Mouse (Mus musculus) adrenal gland, postnatal 4 days (tissue): Measurements from ENCODE around the gene Ythdc1. TPM values are rescaled to one million over a fixed set of nuclear protein-coding genes. Genes with fewer than 3 reads are reported as not detected.
"Not testable (repeated sequence)": the region's sequence is repeated elsewhere in the genome, so short reads cannot be mapped to it uniquely, and the experiment has no call there.

Experiments used
- DNase-seq, 2 experiments: peaks; one replicate each; pipeline ENCODE4 v3.0.0; 2021 to 2022; ENCODE audit warnings: low spot score in 2 of 2, mixed read lengths in 2 of 2
- long read RNA-seq, 2 experiments: library from polyadenylated mRNA; stranded (forward); transcript quantifications; one replicate each; pipeline ENCODE4 v2.0.0; 2021
- total RNA-seq, 2 experiments: library from RNA; stranded (reverse); gene quantifications; 2 replicates each; pipeline ENCODE4 v1.2.3; 2021

Gene Ythdc1
- total RNA-seq, result 10 to 100 TPM; 66.9 to 75.8 TPM
- long read RNA-seq, experiment 1, partial matches to known transcripts, result 3 of 23 reads
- long read RNA-seq, experiment 1, other reads (novel, unspliced or antisense), result 13 of 23 reads
- long read RNA-seq, experiment 2, partial matches to known transcripts, result 10 of 38 reads
- long read RNA-seq, experiment 2, other reads (novel, unspliced or antisense), result 21 of 38 reads

DNA sequence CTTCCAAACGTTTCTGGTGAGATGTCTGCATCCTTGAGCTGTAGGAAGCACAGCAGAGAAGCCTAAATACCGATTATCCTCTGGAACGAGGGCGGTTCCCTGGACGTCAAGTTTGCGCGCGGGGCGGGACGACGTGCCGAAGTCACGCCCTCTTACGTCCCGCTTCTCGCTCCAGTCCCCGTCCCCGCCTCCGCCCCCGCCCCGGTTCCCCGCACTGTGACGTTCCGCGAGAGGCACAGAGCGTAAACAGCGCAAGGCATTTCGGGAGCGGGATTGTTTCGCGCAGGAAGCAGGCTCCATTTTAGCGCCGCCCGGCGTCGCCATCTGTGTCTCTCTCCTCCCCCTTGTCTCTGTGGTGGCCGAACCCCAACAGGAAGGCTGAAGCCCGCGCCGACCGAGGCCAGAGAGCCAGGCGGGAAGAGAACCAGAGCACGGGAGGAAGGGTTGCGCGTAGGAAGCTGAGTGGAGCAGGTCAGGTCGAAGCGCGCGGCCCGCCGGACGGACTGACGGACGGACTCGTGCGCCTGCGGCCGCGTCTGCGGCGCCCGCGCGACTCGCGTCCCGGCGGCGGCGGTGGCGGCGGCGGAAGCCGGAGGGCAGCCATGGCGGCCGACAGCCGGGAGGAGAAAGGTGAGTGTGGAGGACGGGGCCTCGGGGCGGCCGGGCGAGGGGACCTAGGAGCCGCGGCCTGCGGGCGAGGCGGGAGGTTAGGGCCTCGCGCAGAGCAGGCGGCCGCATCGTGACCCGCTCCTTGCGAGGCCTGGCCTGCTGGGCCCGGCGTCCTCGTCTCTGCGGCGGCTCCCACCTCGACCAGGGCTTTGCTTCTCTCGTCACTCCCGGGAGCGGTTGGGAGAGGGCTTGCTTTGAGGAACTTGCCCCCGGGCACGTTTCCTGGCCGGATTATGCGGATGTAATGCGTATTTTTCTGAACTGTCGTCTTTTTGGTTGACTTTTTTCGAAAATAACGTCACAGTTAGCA lies at the start of gene Ythdc1:
Gene Ythdc1 (plus strand): TSS at position 260 of the 979 bp plus-strand sequence.
- DNase-seq, result peak; percentile 74 to 84

DNA sequence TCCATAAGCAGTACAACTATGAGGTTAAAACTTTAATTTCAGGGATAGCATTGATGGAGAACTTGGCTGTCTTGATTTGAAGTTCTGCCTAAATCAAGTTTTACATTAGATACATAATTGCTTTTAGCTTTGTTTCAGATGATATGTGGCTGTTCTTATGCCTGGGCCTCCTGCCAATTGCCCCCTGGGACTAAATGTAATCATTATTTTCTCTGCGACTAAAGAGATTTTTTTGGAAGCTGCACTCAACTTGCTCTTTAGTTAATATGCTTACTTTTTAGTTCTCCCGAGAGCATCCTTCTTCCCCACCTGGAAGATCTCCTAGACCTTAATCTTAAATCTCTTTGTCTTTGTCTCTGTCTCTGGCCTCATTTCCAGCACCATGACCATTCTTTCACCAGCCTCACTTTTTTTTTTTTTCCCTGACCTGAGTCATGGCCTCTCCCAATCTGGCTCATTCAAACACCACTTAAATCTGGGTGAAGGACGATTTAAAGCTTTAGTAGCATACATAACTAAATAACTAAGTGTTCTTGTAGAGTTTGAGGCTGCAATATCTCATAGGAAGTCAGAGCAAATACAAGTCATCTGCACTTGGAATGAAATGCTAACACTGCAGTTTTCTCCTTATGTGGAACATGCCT lies 34.9 kb upstream of the Ythdc1 start:
- DNase-seq, result no peak

- DNase-seq, result no peak
Measured at GRCm38 (mm10) chr5:86771010-86771409, 33.0 kb upstream of the Ythdc1 start.

DNA sequence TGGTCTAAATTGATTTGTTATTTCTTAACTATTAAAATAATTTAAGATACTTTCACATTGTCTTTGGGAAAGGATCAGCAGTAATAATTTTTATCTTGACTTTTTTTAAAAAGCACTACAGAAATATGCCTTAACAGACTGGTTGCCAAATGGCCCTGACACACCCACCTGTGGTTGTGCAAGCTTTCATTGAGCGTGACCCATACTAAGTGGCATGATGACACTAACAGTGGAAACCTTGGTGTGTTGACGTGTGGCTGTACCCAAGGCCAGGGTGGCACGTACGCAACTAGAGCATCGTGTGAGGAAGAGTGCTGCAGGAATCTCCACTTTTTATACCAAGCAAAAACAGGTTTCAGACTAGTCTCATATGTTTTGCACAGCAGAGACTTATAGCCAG lies 27.1 kb upstream of the Ythdc1 start:
- no peak for DNase-seq

GRCm38 (mm10) chr5:86778471-86778870 lies 25.6 kb upstream of the Ythdc1 start:
- DNase-seq, result no peak

- DNase-seq, result no peak
Measured at GRCm38 (mm10) chr5:86783059-86783458, 21.0 kb upstream of the Ythdc1 start.

- DNase-seq, result no peak
Measured at GRCm38 (mm10) chr5:86784205-86784604, 19.8 kb upstream of the Ythdc1 start.

DNA sequence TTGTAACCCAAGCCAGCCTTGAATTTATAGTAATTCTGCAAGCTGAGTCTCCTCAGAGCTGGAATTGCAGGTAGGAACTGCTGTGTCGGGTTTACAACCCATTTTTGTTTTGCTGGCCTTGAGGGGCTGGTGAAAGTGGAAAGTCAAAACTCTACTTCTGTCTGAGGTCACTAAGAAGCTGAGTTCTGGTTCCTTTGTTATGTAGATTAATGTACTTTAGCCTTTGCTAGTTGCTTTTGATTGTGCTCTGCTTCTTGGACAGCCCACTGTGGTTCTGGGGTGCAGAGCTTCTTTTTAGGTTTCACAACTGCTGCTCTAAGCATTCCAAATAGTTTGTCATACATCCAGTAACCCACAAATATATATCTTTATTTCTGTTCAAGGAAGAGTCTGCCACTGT lies 17.2 kb upstream of the Ythdc1 start:
- DNase-seq, result no peak

DNA sequence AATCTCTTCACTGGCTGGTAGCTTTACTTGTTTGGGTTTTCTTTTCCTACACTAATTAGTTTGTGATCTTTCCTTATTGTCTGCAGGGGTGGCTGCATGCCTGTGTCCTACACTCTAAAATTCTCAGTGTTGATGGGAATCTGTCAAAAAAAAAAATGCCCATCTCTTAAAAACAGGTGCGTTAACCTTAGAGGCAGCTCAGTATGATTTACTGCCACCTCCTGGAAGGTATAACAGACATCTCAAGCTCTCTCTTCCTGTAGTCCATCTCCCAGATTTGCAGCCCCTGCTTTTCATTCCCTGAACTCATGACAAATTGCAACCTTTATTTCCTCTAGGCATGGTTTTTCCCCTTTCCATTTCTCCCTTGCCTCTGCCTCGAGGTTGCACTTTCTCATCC lies 14.1 kb upstream of the Ythdc1 start:
- no peak for DNase-seq

DNA sequence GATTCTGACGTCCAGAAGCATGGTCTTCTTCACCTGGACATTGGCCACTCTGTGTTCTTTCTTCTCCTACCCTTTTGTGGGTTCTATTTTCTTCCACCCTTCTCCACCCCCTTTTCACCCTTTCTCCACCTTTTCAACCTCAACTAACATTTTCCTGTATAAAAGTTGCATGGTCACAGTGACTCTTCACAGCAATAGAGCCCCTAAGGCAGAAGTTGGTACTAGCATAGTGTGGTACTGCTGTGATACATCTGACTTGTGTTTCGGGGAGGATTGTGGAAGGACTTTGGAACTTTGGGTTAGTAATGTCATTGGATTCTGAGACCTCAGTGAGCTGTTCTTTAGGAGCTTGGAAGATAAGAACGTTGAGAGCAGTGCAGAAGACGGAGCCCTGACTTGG lies 11.8 kb upstream of the Ythdc1 start:
- no peak for DNase-seq

DNA sequence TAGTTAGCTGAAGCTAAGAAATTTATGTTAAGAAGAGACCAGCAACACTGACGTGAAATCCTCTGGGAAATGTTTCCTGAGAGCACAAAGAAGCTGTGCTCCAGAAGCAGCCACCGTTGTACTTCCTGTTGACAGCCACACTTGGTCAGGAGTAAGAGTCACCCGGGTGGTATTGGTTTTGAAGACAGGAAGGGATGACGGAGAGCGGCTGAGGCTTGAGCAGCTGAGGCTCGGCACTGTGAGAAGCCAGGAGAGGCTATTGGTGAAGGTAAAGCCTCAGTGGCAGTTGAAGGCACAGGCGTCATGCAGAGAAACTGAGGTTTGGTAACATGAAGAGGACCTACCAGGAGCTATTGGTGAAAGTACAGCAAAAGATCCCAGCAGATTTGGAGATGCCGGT lies 11.2 kb upstream of the Ythdc1 start:
- no peak for DNase-seq

DNA sequence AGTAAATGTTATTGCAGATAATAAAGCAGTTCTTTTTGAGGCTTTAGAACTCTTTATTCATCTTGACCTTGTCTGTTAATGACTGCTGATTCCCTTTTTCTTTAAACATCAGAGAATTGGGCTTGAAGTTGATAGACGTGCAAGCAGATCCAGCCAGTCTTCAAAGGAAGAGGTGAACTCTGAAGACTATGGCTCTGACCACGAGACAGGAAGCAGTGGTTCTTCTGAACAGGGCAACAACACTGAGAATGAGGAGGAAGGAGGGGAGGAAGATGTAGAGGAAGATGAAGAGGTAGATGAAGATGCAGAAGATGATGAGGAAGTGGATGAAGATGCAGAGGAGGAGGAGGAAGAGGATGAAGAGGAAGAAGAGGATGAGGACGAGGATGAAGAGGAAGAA lies 12.8 kb downstream of the Ythdc1 start:
- no peak for DNase-seq

DNA sequence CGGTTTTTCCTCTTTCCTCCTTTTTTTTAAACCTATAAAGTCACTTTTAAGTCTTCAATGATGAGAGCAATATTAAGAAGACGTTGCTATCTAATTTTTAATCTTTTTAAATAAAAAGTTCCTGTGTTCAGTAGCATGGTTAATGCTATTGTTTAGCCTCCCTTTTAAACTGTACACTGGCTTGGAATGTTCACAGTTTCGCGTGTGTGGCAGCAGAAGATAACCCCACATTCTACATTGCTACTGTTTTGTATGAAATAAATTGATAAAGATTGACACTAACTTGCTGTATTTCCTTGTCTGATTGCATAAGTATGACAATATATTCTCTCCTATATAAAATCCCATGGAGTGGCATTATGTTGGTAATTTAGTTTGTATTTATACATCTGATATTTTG lies 32.4 kb downstream of the Ythdc1 start:
- DNase-seq, result not testable (repeated sequence)

- no peak for DNase-seq
Measured at GRCm38 (mm10) chr5:86838110-86838509, 34.1 kb downstream of the Ythdc1 start.

DNA sequence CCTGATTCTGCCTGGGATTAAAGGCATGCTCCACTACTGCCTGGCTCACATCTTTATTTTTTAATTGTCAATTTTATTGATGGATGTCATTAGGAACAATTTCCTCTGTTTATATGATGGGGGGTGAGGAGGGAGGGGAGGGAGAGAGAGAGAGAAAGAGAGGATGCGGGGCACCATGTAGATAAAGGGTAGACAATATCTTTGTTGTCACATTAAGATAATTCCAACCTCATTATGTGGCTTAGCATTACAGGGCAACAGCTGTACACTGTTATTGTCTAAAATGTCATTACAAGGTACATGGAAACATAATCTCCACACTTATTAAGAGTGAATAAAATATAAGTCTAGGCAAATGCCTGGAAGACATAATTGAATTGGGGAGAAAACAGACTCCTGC lies 35.5 kb downstream of the Ythdc1 start:
- no peak for DNase-seq

GRCm38 (mm10) chr5:86840207-86840606 lies 36.2 kb downstream of the Ythdc1 start:
- DNase-seq, result no peak

DNA sequence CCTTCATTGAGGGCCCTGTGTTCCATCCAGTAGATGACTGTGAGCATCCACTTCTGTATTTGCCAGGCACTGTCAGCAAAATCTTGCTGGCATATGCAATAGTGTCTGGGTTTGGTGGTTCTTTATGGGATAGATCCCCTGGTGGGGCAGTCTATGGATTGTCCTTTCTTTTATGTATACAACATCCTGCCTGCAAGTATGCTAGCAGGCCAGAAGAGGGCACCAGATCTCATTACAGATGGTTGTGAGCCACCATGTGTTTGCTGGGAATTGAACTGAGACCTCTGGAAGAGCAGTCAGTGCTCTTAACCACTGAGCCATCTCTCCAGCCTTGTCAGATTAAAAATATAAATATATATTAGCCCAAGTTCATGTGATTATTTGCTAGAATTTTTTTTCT lies 37.2 kb downstream of the Ythdc1 start:
- DNase-seq, result not testable (repeated sequence)

- DNase-seq, result no peak
Measured at GRCm38 (mm10) chr5:86850104-86850503, 46.1 kb downstream of the Ythdc1 start.

- DNase-seq, result no peak
Measured at GRCm38 (mm10) chr5:86851658-86852057, 47.6 kb downstream of the Ythdc1 start.

- DNase-seq, result not testable (repeated sequence)
Measured at GRCm38 (mm10) chr5:86856505-86856904, 52.5 kb downstream of the Ythdc1 start.

DNA sequence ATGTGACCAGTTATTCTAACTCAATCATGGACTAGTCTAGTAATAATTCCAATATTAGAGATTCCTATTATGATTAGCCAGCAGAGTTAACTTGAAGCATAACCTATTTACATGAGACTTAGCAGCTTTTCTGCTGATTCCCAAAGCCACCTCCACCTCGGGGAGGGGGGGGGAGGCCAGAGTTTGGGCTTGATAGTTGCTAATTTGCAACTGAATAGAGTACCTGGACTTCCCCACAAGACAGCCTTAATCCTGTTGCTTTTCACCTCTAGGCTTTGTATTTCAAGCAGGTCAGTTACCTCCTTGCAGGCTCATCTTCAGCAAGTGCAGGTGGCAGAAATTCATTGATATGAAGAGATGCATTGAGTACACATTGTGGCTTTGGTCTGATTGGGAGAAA lies 53.7 kb downstream of the Ythdc1 start:
- no peak for DNase-seq

GRCm38 (mm10) chr5:86858336-86858735 lies 54.3 kb downstream of the Ythdc1 start:
- DNase-seq, result no peak
